8 mouse cellular contexts compared by ENCODE assay signal in the genomic region with DNA sequence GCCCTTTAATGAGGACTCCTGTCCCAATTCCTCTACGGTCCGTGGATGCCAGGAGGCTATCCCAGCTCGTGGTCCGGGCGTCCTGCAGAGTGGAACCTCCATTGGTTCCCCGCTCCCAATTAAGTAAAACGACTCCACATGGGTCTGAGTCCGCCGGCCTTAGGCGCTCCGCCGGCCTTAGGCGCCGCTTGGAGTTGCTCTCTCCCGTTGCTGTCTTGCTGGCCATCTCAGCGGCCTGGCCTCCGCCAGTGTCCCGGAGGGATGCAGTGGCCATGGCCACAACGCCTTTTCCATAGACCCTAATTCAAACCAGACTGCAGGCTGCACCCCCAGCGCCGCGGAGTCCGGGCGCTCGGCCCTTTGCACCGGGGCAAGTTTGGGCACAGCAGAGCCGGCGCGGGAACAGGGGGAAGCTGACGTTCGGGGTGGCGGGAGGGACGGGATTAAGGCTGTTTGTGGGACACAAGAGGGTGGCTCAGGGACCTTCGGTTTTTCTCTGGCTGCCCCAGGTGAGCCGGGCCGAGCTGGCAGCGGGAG. TPM values are rescaled to one million over a fixed set of nuclear protein-coding genes. Genes with fewer than 3 reads are reported as not detected.
DNase-seq lines count a peak whose midpoint lies in the region; ATAC-seq and TF ChIP-seq lines count a peak whose summit lies in the region.

No protein-coding gene starts in this region.

- TF ChIP-seq POLR2A in cerebellum, adult 2 months (IDR thresholded peaks at IDR 0.05; ENCODE audit: borderline replicate concordance, insufficient read depth, low read length): no peak

- no peak for DNase-seq in cerebellum, adult 2 months
- DNase-seq in cerebellum, postnatal 4 days (ENCODE audit: low spot score in 2 of 2): no peak
- DNase-seq in urinary bladder, postnatal 10 days (ENCODE audit: low spot score): peak; percentile 10
- no peak for DNase-seq in urinary bladder, adult 2 months (ENCODE audit: low spot score)
- DNase-seq in liver, embryonic 14.5 days (ENCODE audit: low read depth in 3 of 3, low spot score in 3 of 3): no peak
- DNase-seq in right cerebral cortex, postnatal 4 days: no peak

- H3K27ac ChIP-seq in cerebellum, adult 2 months (ENCODE audit: insufficient read depth, low read length): peak overlapping the region; percentile 35
- H3K27ac ChIP-seq in heart, embryonic 15.5 days: peak overlapping the region; percentile 66
- H3K27ac ChIP-seq in liver, embryonic 14.5 days: no peak overlapping the region
- H3K27ac ChIP-seq in stomach, embryonic 14.5 days (ENCODE audit: low read length): peak overlapping the region; percentile 93

- H3K4me1 ChIP-seq in cerebellum, adult 2 months (ENCODE audit: control insufficient read depth, insufficient read depth, low read length): peaks cover 3% of the 10 kb centered on the region; the same call in 1 of the 2 replicates
- peaks cover 22% of the 10 kb centered on the region for H3K4me1 ChIP-seq in heart, embryonic 15.5 days (replicated peaks)
- H3K4me1 ChIP-seq in liver, embryonic 14.5 days (replicated peaks; ENCODE audit: control insufficient read depth in 2 of 2, insufficient read depth in 2 of 2, low read length in 1 of 2): peaks cover 0 to 8% of the 10 kb centered on the region in 2 experiments; a peak in 3 of 4 replicates
- H3K4me1 ChIP-seq in stomach, embryonic 14.5 days (ENCODE audit: control insufficient read depth, insufficient read depth, low read length): peaks cover 15% of the 10 kb centered on the region

- ATAC-seq in heart, embryonic 15.5 days (replicated peaks; ENCODE audit: insufficient number of reproducible peaks, insufficient read depth, low FRiP score, low read depth): peak; percentile 24
- peak; percentile 11; the same call in 1 of the 2 replicates for ATAC-seq in liver, embryonic 14.5 days (ENCODE audit: insufficient read depth)
- no peak; the same call in 1 of the 2 replicates for ATAC-seq in stomach, embryonic 14.5 days (ENCODE audit: insufficient number of reproducible peaks, insufficient read depth, low FRiP score, low read depth)

- no peaks in the 10 kb centered on the region for H3K36me3 ChIP-seq in heart, embryonic 15.5 days
- no peaks in the 10 kb centered on the region for H3K36me3 ChIP-seq in liver, embryonic 14.5 days (replicated peaks; ENCODE audit: control insufficient read depth, insufficient read depth, low read depth)
- H3K36me3 ChIP-seq in stomach, embryonic 14.5 days (ENCODE audit: control insufficient read depth, insufficient read depth, low read length): no peaks in the 10 kb centered on the region

- H3K9me3 ChIP-seq in heart, embryonic 15.5 days (replicated peaks): no peaks in the 10 kb centered on the region
- H3K9me3 ChIP-seq in liver, embryonic 14.5 days (ENCODE audit: control insufficient read depth, low read length): no peaks in the 10 kb centered on the region
- H3K9me3 ChIP-seq in stomach, embryonic 14.5 days (ENCODE audit: control insufficient read depth, low read depth, low read length): no peaks in the 10 kb centered on the region

- H3K4me3 ChIP-seq in cerebellum, adult 2 months (replicated peaks; ENCODE audit: insufficient read depth, low read depth, low read length): peak overlapping the region; percentile 70
- peak overlapping the region; percentile 68 for H3K4me3 ChIP-seq in heart, embryonic 15.5 days
- peak overlapping the region; percentile 66 to 68 for H3K4me3 ChIP-seq in liver, embryonic 14.5 days (ENCODE audit: insufficient read depth in 1 of 2, low read depth in 2 of 2, low read length in 2 of 2)
- peak overlapping the region; percentile 94 for H3K4me3 ChIP-seq in stomach, embryonic 14.5 days (ENCODE audit: low read depth, low read length)

- no peak for TF ChIP-seq EP300 in liver, embryonic 14.5 days (IDR thresholded peaks at IDR 0.05; ENCODE audit: low read depth)

- H3K4me2 ChIP-seq in heart, embryonic 15.5 days: peak overlapping the region; percentile 95
- H3K4me2 ChIP-seq in liver, embryonic 14.5 days (ENCODE audit: low read depth): peak overlapping the region; percentile 93
- peak overlapping the region; percentile 93 for H3K4me2 ChIP-seq in stomach, embryonic 14.5 days (replicated peaks; ENCODE audit: low read depth, low read length)

- H3K27me3 ChIP-seq in cerebellum, adult 2 months (ENCODE audit: control insufficient read depth, insufficient read depth, low read length): no peaks in the 10 kb centered on the region
- H3K27me3 ChIP-seq in heart, embryonic 15.5 days: no peaks in the 10 kb centered on the region
- peaks cover 26% of the 10 kb centered on the region for H3K27me3 ChIP-seq in liver, embryonic 14.5 days (ENCODE audit: control insufficient read depth, insufficient read depth, low read length)
- no peaks in the 10 kb centered on the region for H3K27me3 ChIP-seq in stomach, embryonic 14.5 days (ENCODE audit: control insufficient read depth, insufficient read depth, low read length)

- peak overlapping the region; percentile 74 for H3K9ac ChIP-seq in heart, embryonic 15.5 days
- peak overlapping the region; percentile 63 for H3K9ac ChIP-seq in liver, embryonic 14.5 days (replicated peaks)
- peak overlapping the region; percentile 85 for H3K9ac ChIP-seq in stomach, embryonic 14.5 days (replicated peaks; ENCODE audit: low read depth, low read length)

- no peak for TF ChIP-seq CTCF in cerebellum, adult 2 months (IDR thresholded peaks at IDR 0.05; ENCODE audit: borderline replicate concordance, insufficient read depth, low read depth, low read length)
- TF ChIP-seq CTCF in liver, embryonic 14.5 days (IDR thresholded peaks at IDR 0.05; ENCODE audit: low read depth): no peak

- under 1% methylated on average over 37 of the region's 37 CpGs for WGBS in cerebellum, adult 2 months
- WGBS in heart, embryonic 15.5 days: under 1% methylated on average over 37 of the region's 37 CpGs
- under 1% methylated on average over 37 of the region's 37 CpGs for WGBS in liver, embryonic 14.5 days (ENCODE audit: insufficient replicate concordance)
- under 1% methylated on average over 37 of the region's 37 CpGs for WGBS in stomach, embryonic 14.5 days

RNA-seq across cellular contexts. Expression of gene Sdc1, which starts 0.8 kb away (rescaled TPM):
- polyA plus RNA-seq in cerebellum, adult 2 months (2012; rRNA removed): 10.8 and 16.9 TPM in 2 replicates
- polyA plus RNA-seq in urinary bladder, adult 2 months (2012; rRNA removed): 231 TPM in 2 replicates
- polyA plus RNA-seq in heart, embryonic 15.5 days (2015; fragmentation: Nextera tagmentation; extraction: Ambion mirVana): 33.9 and 48.6 TPM in 2 replicates
- 12.6 and 16.8 TPM in 2 replicates for polyA plus RNA-seq in liver, embryonic 14.5 days (2012; rRNA removed)
- 15.5 and 15.8 TPM in 2 replicates for polyA plus RNA-seq in liver, embryonic 14.5 days (2014; fragmentation: Nextera tagmentation; extraction: Ambion mirVana)
- polyA plus RNA-seq in stomach, embryonic 14.5 days (2014; fragmentation: Nextera tagmentation; extraction: Ambion mirVana): 112 and 129 TPM in 2 replicates
